Mouse (Mus musculus) thymus, postnatal 36 days (tissue): ENCODE results near the gene Btnl10.

Experiments
- DNase-seq, 2 experiments: peaks; one replicate each; pipeline ENCODE4 v3.0.0; 2022; ENCODE audit warnings: mixed read lengths in 2 of 2

The Btnl10 gene

GRCm38 (mm10) chr11:58931576-58931975, 13.9 kb downstream of the Btnl10 start:
- no peak for DNase-seq

GRCm38 (mm10) chr11:58937909-58938308, 20.2 kb downstream of the Btnl10 start:
- DNase-seq, result no peak

- peak; percentile 89 for DNase-seq
Measured at GRCm38 (mm10) chr11:58938322-58939087, 20.8 kb downstream of the Btnl10 start, which contains the start of gene Rnf187. Rnf187 (minus strand) TSS chr11:58938916.

- DNase-seq, result no peak
Measured at GRCm38 (mm10) chr11:58939088-58939439, 21.4 kb downstream of the Btnl10 start.

- DNase-seq, result no peak
Measured at GRCm38 (mm10) chr11:58944136-58944535, 26.4 kb downstream of the Btnl10 start.

GRCm38 (mm10) chr11:58947306-58947705, 29.6 kb downstream of the Btnl10 start:
- no peak for DNase-seq

- DNase-seq, result peak; percentile 49 to 65
Measured at GRCm38 (mm10) chr11:58947798-58948528, 30.3 kb downstream of the Btnl10 start.

- DNase-seq, result peak; percentile 72 to 78
Measured at GRCm38 (mm10) chr11:58948542-58949479, 31.1 kb downstream of the Btnl10 start, which contains the start of gene Hist3h2ba. Hist3h2ba (plus strand) TSS chr11:58948920.

GRCm38 (mm10) chr11:58949480-58950431, 32.0 kb downstream of the Btnl10 start:
- DNase-seq, result no peak

GRCm38 (mm10) chr11:58951210-58951609, 33.5 kb downstream of the Btnl10 start:
- no peak for DNase-seq

- peak; percentile 56 to 60 for DNase-seq
Measured at GRCm38 (mm10) chr11:58953351-58954169, 35.9 kb downstream of the Btnl10 start.

- peak in 1 of 2 experiments; percentile 77 for DNase-seq
Measured at GRCm38 (mm10) chr11:58954170-58954419, 36.4 kb downstream of the Btnl10 start.

GRCm38 (mm10) chr11:58954420-58955142, 36.9 kb downstream of the Btnl10 start, which contains the start of the genes Hist3h2a and Trim17:
Hist3h2a (plus strand) TSS chr11:58954685.
Trim17 (plus strand) TSS chr11:58954685.
- DNase-seq, result peak; percentile 80 to 81

GRCm38 (mm10) chr11:58955143-58955867, 37.6 kb downstream of the Btnl10 start:
- DNase-seq, result peak in 1 of 2 experiments; percentile 43

GRCm38 (mm10) chr11:58955868-58956257, 38.2 kb downstream of the Btnl10 start:
- DNase-seq, result no peak

GRCm38 (mm10) chr11:58957226-58957914, 39.7 kb downstream of the Btnl10 start:
- DNase-seq, result no peak

- no peak for DNase-seq
Measured at GRCm38 (mm10) chr11:58958536-58958935, 40.8 kb downstream of the Btnl10 start.

GRCm38 (mm10) chr11:58959186-58959825, 41.6 kb downstream of the Btnl10 start:
- DNase-seq, result no peak
